Mouse (Mus musculus) embryonic facial prominence, embryonic 13.5 days (tissue): ENCODE measurements around the gene Fndc7. TPM values are rescaled to one million over a fixed set of nuclear protein-coding genes. Genes with fewer than 3 reads are reported as not detected.
"Not testable (repeated sequence)": the region's sequence is repeated elsewhere in the genome, so short reads cannot be mapped to it uniquely, and the experiment has no call there.

ENCODE experiments used
- ATAC-seq: fragments of 200-750 bp; cut with Nextera tagmentation; 2 replicates; pipeline ENCODE4 v1.8.0; 2017; ENCODE audit warnings: low read depth; ENCODE audit not compliant: insufficient number of reproducible peaks, insufficient read depth, low FRiP score, low TSS enrichment
- H3K27ac ChIP-seq: fragments of 300-500 bp; sonication (generic); 2 replicates; pipeline ENCODE4 v1.5.1; 2015; ENCODE audit warnings: moderate library complexity, mild to moderate bottlenecking, inconsistent platforms
- H3K27me3 ChIP-seq: fragments of 300-500 bp; sonication (generic); 2 replicates; pipeline ENCODE4 v1.6.1; 2015; ENCODE audit warnings: mild to moderate bottlenecking, inconsistent platforms
- H3K36me3 ChIP-seq: fragments of 300-500 bp; sonication (generic); 2 replicates; pipeline ENCODE4 v1.6.1; 2015; ENCODE audit warnings: mild to moderate bottlenecking, inconsistent platforms
- H3K4me1 ChIP-seq: fragments of 300-500 bp; sonication (generic); 2 replicates; pipeline ENCODE4 v1.6.1; 2015; ENCODE audit warnings: inconsistent platforms
- H3K4me2 ChIP-seq: fragments of 300-500 bp; sonication (generic); 2 replicates; pipeline ENCODE4 v1.6.1; 2015; ENCODE audit warnings: moderate library complexity, mild to moderate bottlenecking, inconsistent platforms
- H3K4me3 ChIP-seq: fragments of 300-500 bp; sonication (generic); 2 replicates; pipeline ENCODE4 v1.5.1; 2015; ENCODE audit warnings: mild to moderate bottlenecking, inconsistent platforms
- H3K9ac ChIP-seq: fragments of 300-500 bp; sonication (generic); 2 replicates; pipeline ENCODE4 v1.6.1; 2015; ENCODE audit warnings: mild to moderate bottlenecking, inconsistent platforms
- H3K9me3 ChIP-seq: fragments of 300-500 bp; sonication (generic); 2 replicates; pipeline ENCODE4 v1.6.1; 2016; ENCODE audit warnings: inconsistent platforms
- WGBS: fragments of 180-500 bp; shearing (Covaris S2); methylation state at CpG from one replicate; pipeline ENCODE4 v1.1.7; 2015; ENCODE audit warnings: mixed read lengths; 5-methylcytosine and 5-hydroxymethylcytosine counted together
- polyA plus RNA-seq: library from polyadenylated mRNA; unstranded; fragments of >200 nt; fragmentation: Nextera tagmentation; extraction: Ambion mirVana; gene quantifications from 2 replicates; pipeline ENCODE4 v1.2.1, GENCODE M21; 2015

The Fndc7 gene
- polyA plus RNA-seq, 1 experiment from 2014 or later, result 0.18 TPM

- Histone ChIP-seq H3K27me3 (no peaks in the 10 kb centered on the region), H3K4me2 (no peak overlapping the region), H3K9ac (no peak overlapping the region), H3K9me3 (no peaks in the 10 kb centered on the region), H3K4me1 (0 out of 2 replicates have a peak, but pooled peaks cover 3% of the 10 kb centered on the region), H3K36me3 (no peaks in the 10 kb centered on the region), H3K4me3 (no peak overlapping the region), H3K27ac (no peak overlapping the region)
- WGBS, result 84% methylated on average over 3 of the region's 3 CpGs
- ATAC-seq, result no peak
Measured at GRCm38 (mm10) chr3:108865676-108866075, 24.1 kb downstream of the Fndc7 start.

- no peak overlapping the region for H3K9ac ChIP-seq
- H3K4me2 ChIP-seq, result no peak overlapping the region
- no peak for ATAC-seq
Measured at GRCm38 (mm10) chr3:108865129-108865528, 24.7 kb downstream of the Fndc7 start.

GRCm38 (mm10) chr3:108863091-108863490 is 26.7 kb downstream of the Fndc7 start:
- H3K36me3 ChIP-seq, result no peaks in the 10 kb centered on the region
- no peak overlapping the region for H3K4me3 ChIP-seq
- H3K9me3 ChIP-seq, result no peaks in the 10 kb centered on the region
- peaks cover 20% of the 10 kb centered on the region for H3K4me1 ChIP-seq
- whole genome bisulfite sequencing, result 72% methylated on average over 10 of the region's 10 CpGs
- ATAC-seq, result no peak
- H3K27ac ChIP-seq, result no peak overlapping the region
- no peak overlapping the region for H3K9ac ChIP-seq
- no peaks in the 10 kb centered on the region for H3K27me3 ChIP-seq
- no peak overlapping the region for H3K4me2 ChIP-seq

More at GRCm38 (mm10) chr3:108865129-108865528, 24.7 kb downstream of the Fndc7 start:
- no peak overlapping the region for H3K4me3 ChIP-seq
- 40% methylated on average over 3 of the region's 3 CpGs for WGBS
- no peak overlapping the region for H3K27ac ChIP-seq
- H3K9me3 ChIP-seq, result no peaks in the 10 kb centered on the region
- no peaks in the 10 kb centered on the region for H3K27me3 ChIP-seq
- H3K4me1 ChIP-seq, result 0 out of 2 replicates have a peak, but pooled peaks cover 3% of the 10 kb centered on the region
- no peaks in the 10 kb centered on the region for H3K36me3 ChIP-seq

- H3K9ac ChIP-seq, H3K9me3 ChIP-seq, ATAC-seq, H3K27ac ChIP-seq, H3K4me2 ChIP-seq, H3K4me3 ChIP-seq, H3K36me3 ChIP-seq, H3K27me3 ChIP-seq: not testable (repeated sequence)
- peaks cover 24% of the 10 kb centered on the region for H3K4me1 ChIP-seq
- WGBS, result 82% methylated on average over 4 of the region's 4 CpGs
Measured at GRCm38 (mm10) chr3:108862282-108862681, 27.5 kb downstream of the Fndc7 start.

- Histone ChIP-seq H3K4me1 (peaks cover 37% of the 10 kb centered on the region), H3K9ac (no peak overlapping the region), H3K4me2 (no peak overlapping the region), H3K9me3 (no peaks in the 10 kb centered on the region), H3K27me3 (no peaks in the 10 kb centered on the region), H3K36me3 (no peaks in the 10 kb centered on the region), H3K27ac (no peak overlapping the region), H3K4me3 (no peak overlapping the region)
- 71% methylated on average over 2 of the region's 2 CpGs for WGBS
- no peak for ATAC-seq
Measured at GRCm38 (mm10) chr3:108860786-108861185, 29.0 kb downstream of the Fndc7 start.

GRCm38 (mm10) chr3:108858231-108858770 is 31.5 kb downstream of the Fndc7 start:
- ATAC-seq, result peak; percentile 82
- H3K4me1 ChIP-seq, result peaks cover 45% of the 10 kb centered on the region
- no peaks in the 10 kb centered on the region for H3K27me3 ChIP-seq
- no peaks in the 10 kb centered on the region for H3K36me3 ChIP-seq
- H3K4me2 ChIP-seq, result peak overlapping the region; percentile 32
- H3K4me3 ChIP-seq, result no peak overlapping the region
- WGBS, result 10% methylated on average over 7 of the region's 7 CpGs
- H3K9me3 ChIP-seq, result no peaks in the 10 kb centered on the region
- H3K9ac ChIP-seq, result no peak overlapping the region
- peak overlapping the region; percentile 85 for H3K27ac ChIP-seq

GRCm38 (mm10) chr3:108857714-108858113 is 32.1 kb downstream of the Fndc7 start:
- WGBS, result 60% methylated on average over 1 of the region's 1 CpGs
- Histone ChIP-seq H3K9ac (no peak overlapping the region), H3K4me1 (peaks cover 45% of the 10 kb centered on the region), H3K4me3 (no peak overlapping the region), H3K36me3 (no peaks in the 10 kb centered on the region), H3K27me3 (no peaks in the 10 kb centered on the region), H3K4me2 (peak overlapping the region; percentile 32), H3K27ac (peak overlapping the region; percentile 85), H3K9me3 (no peaks in the 10 kb centered on the region)
- no peak for ATAC-seq

GRCm38 (mm10) chr3:108857124-108857470 is 32.7 kb downstream of the Fndc7 start:
- no peak overlapping the region for H3K4me3 ChIP-seq
- no peak overlapping the region for H3K4me2 ChIP-seq
- H3K9ac ChIP-seq, result no peak overlapping the region
- H3K9me3 ChIP-seq, result no peaks in the 10 kb centered on the region
- H3K27me3 ChIP-seq, result no peaks in the 10 kb centered on the region
- WGBS, result 36% methylated on average over 3 of the region's 3 CpGs
- no peak for ATAC-seq
- no peak overlapping the region for H3K27ac ChIP-seq
- no peaks in the 10 kb centered on the region for H3K36me3 ChIP-seq
- H3K4me1 ChIP-seq, result peaks cover 47% of the 10 kb centered on the region

GRCm38 (mm10) chr3:108856386-108857123 is 33.3 kb downstream of the Fndc7 start:
- H3K4me1 ChIP-seq, result peaks cover 51% of the 10 kb centered on the region
- H3K9ac ChIP-seq, result no peak overlapping the region
- no peak for ATAC-seq
- H3K4me2 ChIP-seq, result no peak overlapping the region
- H3K9me3 ChIP-seq, result no peaks in the 10 kb centered on the region
- H3K36me3 ChIP-seq, result no peaks in the 10 kb centered on the region
- H3K27me3 ChIP-seq, result no peaks in the 10 kb centered on the region
- WGBS, result 35% methylated on average over 8 of the region's 8 CpGs
- peak overlapping the region; percentile 60 for H3K27ac ChIP-seq
- H3K4me3 ChIP-seq, result no peak overlapping the region

GRCm38 (mm10) chr3:108855864-108856263 is 33.9 kb downstream of the Fndc7 start:
- Histone ChIP-seq H3K36me3 (no peaks in the 10 kb centered on the region), H3K9me3 (no peaks in the 10 kb centered on the region), H3K9ac (no peak overlapping the region), H3K4me1 (peaks cover 51% of the 10 kb centered on the region), H3K4me2 (no peak overlapping the region), H3K4me3 (no peak overlapping the region), H3K27ac (peak overlapping the region; percentile 60), H3K27me3 (no peaks in the 10 kb centered on the region)
- 60% methylated on average over 10 of the region's 10 CpGs for WGBS
- no peak for ATAC-seq

GRCm38 (mm10) chr3:108855371-108855770 is 34.4 kb downstream of the Fndc7 start:
- ATAC-seq, result no peak
- Histone ChIP-seq H3K36me3 (no peaks in the 10 kb centered on the region), H3K27me3 (no peaks in the 10 kb centered on the region), H3K9ac (no peak overlapping the region), H3K4me1 (peaks cover 53% of the 10 kb centered on the region), H3K27ac (peak overlapping the region; percentile 60; the same call in 1 of the 2 replicates), H3K4me3 (no peak overlapping the region), H3K4me2 (no peak overlapping the region), H3K9me3 (no peaks in the 10 kb centered on the region)
- WGBS, result 40% methylated on average over 12 of the region's 12 CpGs

GRCm38 (mm10) chr3:108853266-108853665 is 36.5 kb downstream of the Fndc7 start:
- ATAC-seq, result no peak
- Histone ChIP-seq H3K4me1 (peaks cover 38% of the 10 kb centered on the region), H3K27ac (no peak overlapping the region), H3K9ac (no peak overlapping the region), H3K9me3 (no peaks in the 10 kb centered on the region), H3K27me3 (no peaks in the 10 kb centered on the region), H3K4me3 (no peak overlapping the region), H3K36me3 (no peaks in the 10 kb centered on the region), H3K4me2 (no peak overlapping the region)
- 82% methylated on average over 1 of the region's 1 CpGs for WGBS
